Mouse (Mus musculus) G1E (cell line): ENCODE data around the gene Grb2. TPM values are rescaled to one million over a fixed set of nuclear protein-coding genes. Genes with fewer than 3 reads are reported as not detected.
A peak's percentile ranks its signal among the peaks of the same experiment; 100 is the strongest.
"Not testable (repeated sequence)": the region's sequence is repeated elsewhere in the genome, so short reads cannot be mapped to it uniquely, and the experiment has no call there.

Source experiments
- ATAC-seq: 2 replicates; pipeline ENCODE4 v1.8.0; 2016; ENCODE audit warnings: mild to moderate bottlenecking; ENCODE audit not compliant: insufficient number of reproducible peaks, poor library complexity, low FRiP score, severe bottlenecking; ENCODE audit errors: extremely low read depth
- DNase-seq: peaks from one replicate; pipeline ENCODE4 v3.0.0; 2012; ENCODE audit warnings: low spot score
- H3K27me3 ChIP-seq: 2 replicates; pipeline ENCODE4 v1.6.1; 2012; ENCODE audit warnings: mild to moderate bottlenecking, low read length, inconsistent platforms; ENCODE audit not compliant: insufficient read depth
- H3K36me3 ChIP-seq: replicated peaks from 2 replicates; pipeline ENCODE3; 2012; ENCODE audit warnings: mild to moderate bottlenecking, inconsistent platforms
- H3K4me1 ChIP-seq: 2 replicates; pipeline ENCODE4 v1.6.1; 2012; ENCODE audit warnings: low read depth, low read length, inconsistent platforms, mixed read lengths; ENCODE audit not compliant: insufficient read depth
- H3K4me3 ChIP-seq: 2 replicates; pipeline ENCODE4 v1.5.1; 2012; ENCODE audit warnings: low read depth, mild to moderate bottlenecking, inconsistent platforms, low read length, moderate library complexity, mixed read lengths
- H3K9me3 ChIP-seq: replicated peaks from 2 replicates; pipeline ENCODE4 v1.6.1; 2012; ENCODE audit warnings: inconsistent platforms
- CTCF ChIP-seq: IDR thresholded peaks from 2 replicates; pipeline ENCODE4 v1.5.1; 2012; ENCODE audit warnings: low read depth, low read length, inconsistent platforms, mixed read lengths
- GATA1 ChIP-seq: IDR thresholded peaks from 2 replicates; pipeline ENCODE4 v1.6.1; 2012; ENCODE audit warnings: borderline replicate concordance, low read length, inconsistent platforms, mixed read lengths
- GATA2 ChIP-seq: IDR thresholded peaks from 2 replicates; pipeline ENCODE4 v1.6.1; 2012; ENCODE audit warnings: low read depth, low read length, inconsistent platforms, borderline replicate concordance
- POLR2AphosphoS5 ChIP-seq: IDR thresholded peaks from 2 replicates; pipeline ENCODE4 v1.6.1; 2012; ENCODE audit warnings: low read depth, low read length, inconsistent platforms; ENCODE audit not compliant: insufficient replicate concordance
- TAL1 ChIP-seq: conservative IDR thresholded peaks from 2 replicates; pipeline ENCODE4 v1.6.1; 2012; ENCODE audit warnings: low read depth, low read length, inconsistent platforms, mixed read lengths
- polyA plus RNA-seq: library from polyadenylated mRNA; stranded (reverse); fragments of >175 nt; gene quantifications from 2 replicates; pipeline ENCODE4 v1.2.3, GENCODE M21; 2012
- total RNA-seq, 2 experiments: library from RNA; stranded (forward) in 1 of 2; stranded (reverse) in 1 of 2; fragments of 200-1000 nt in 1 of 2; fragments of >200 nt in 1 of 2; fragmentation: Nextera tagmentation in 1 of 2; gene quantifications; 2 replicates each; pipeline ENCODE4 v1.2.3; 2014 to 2017

Grb2 gene
- total and polyA plus RNA-seq, 3 experiments, result 119 to 224 (median 209) TPM

DNA sequence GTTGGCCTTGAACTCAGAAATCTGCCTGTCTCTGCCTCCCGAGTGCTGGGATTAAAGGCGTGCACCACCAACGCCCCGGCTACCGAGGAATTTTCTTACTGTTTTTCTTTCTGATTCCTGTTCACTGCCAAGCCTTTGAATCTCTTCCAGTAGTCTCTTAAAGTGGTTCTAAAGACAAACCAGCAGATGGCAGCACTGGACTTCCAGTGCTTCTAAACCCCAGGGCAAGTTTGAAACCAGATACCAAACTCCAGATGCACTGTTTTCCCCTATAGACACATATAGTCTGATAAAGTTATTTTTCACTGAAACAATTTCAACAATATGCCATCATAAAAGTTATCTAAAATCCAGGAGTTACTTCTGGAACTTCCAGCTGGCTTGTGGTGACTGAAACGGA, 60.9 kb downstream of the Grb2 start:
- Histone ChIP-seq H3K9me3 (no peaks in the 10 kb centered on the region), H3K4me3 (no peak overlapping the region), H3K27me3 (no peaks in the 10 kb centered on the region), H3K36me3 (peaks cover 94% of the 10 kb centered on the region), H3K4me1 (peaks cover 35% of the 10 kb centered on the region)
- no peak for DNase-seq
- no peak for ATAC-seq
- TF ChIP-seq TAL1 (no peak), CTCF (no peak), GATA2 (no peak), POLR2AphosphoS5 (no peak), GATA1 (no peak)

DNA sequence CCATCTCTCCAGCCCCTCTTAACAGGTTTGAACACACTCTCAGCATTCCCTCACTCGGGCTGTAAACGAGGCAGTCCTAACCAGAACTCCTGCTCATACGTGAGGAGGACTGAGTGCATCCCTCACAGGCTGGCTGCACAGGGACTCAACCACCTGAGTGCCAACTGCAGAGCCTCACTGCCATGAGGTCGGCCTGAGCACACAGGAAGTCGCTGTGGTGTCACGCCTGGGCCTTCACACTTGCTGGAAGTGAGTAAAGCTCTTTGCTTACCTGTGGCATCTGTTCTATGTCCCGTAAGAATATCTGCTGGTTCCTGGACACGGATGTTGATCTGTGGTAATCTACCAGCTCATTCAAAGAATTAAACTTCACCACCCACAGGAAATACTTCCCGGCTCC, 62.0 kb downstream of the Grb2 start:
- Histone ChIP-seq H3K27me3 (no peaks in the 10 kb centered on the region), H3K9me3 (no peaks in the 10 kb centered on the region), H3K4me3 (no peak overlapping the region), H3K36me3 (peaks cover 94% of the 10 kb centered on the region), H3K4me1 (peaks cover 44% of the 10 kb centered on the region)
- no peak for ATAC-seq
- TF ChIP-seq GATA2 (no peak), CTCF (no peak), TAL1 (no peak), POLR2AphosphoS5 (no peak), GATA1 (no peak)
- no peak for DNase-seq

DNA sequence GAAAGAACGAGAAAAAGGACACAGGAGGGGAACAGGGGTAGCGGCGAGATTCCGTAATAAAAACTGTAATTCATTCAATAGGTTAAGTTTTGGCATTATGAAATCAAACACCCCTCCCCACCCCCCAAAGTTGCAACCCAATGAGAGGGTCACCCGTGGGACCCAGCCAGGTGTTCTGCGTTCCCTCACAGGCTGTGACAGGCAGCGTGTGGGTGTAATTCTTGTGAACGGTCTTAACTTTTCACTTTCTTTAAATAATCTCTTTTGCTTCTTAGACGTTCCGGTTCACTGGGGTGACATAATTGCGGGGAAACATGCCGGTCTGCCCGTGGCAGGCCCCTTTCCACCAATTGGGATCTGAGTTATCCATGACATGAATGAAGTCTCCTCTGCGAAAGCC, 62.9 kb downstream of the Grb2 start:
- H3K9me3 ChIP-seq, H3K4me3 ChIP-seq, H3K27me3 ChIP-seq, ATAC-seq, DNase-seq: not testable (repeated sequence)
- Histone ChIP-seq H3K36me3 (peaks cover 88% of the 10 kb centered on the region), H3K4me1 (peaks cover 54% of the 10 kb centered on the region)

DNA sequence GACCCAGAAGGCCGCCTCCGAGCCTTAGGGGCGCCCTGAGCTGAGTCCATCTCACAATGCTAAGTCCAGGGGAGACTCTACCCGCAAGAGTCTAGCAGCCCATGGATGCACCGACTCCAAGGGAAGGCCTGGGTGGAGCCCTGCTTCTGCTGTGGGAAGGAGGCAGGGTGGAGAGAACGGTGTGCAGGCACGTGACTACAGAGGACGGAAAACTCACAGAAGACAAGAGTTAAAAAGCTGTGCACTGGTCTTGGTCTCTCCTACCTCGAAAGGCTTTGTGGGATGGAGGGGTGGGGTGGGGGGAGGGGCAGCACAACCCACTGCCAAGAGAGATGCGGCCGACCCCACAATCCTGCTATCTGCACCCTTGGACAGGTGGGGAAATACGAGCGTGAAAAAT, 64.1 kb downstream of the Grb2 start:
- H3K4me3 ChIP-seq, result no peak overlapping the region
- H3K4me1 ChIP-seq, result peaks cover 60% of the 10 kb centered on the region
- H3K36me3 ChIP-seq, result peaks cover 84% of the 10 kb centered on the region
- H3K9me3 ChIP-seq, result no peaks in the 10 kb centered on the region
- DNase-seq, result no peak
- no peaks in the 10 kb centered on the region for H3K27me3 ChIP-seq
- ATAC-seq, result no peak
- TF ChIP-seq POLR2AphosphoS5 (no peak), GATA2 (no peak), CTCF (no peak), GATA1 (no peak), TAL1 (no peak)

DNA sequence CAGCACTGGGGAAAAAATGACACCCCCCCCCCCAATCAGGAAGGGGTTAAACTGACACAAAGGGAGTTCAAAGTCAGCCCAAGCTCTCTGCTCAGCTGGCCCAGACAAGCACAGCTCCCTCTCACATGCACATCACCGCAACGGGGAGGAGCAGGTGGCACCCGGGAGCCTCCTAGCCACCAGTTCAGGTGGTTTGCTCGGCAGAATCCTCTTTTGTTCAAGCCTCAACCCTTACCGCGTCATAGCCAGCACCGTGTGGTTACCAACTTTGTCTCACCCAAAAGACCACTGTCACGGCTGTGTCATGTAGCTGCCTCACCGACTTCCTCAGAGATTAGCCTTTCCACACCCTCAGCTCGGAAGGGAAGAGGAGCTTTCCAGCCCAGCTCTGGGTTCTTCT, 65.1 kb downstream of the Grb2 start:
- peaks cover 67% of the 10 kb centered on the region for H3K4me1 ChIP-seq
- TF ChIP-seq CTCF (no peak), POLR2AphosphoS5 (no peak), GATA1 (no peak), TAL1 (no peak), GATA2 (no peak)
- DNase-seq, result no peak
- no peak for ATAC-seq
- peaks cover 73% of the 10 kb centered on the region for H3K36me3 ChIP-seq
- H3K9me3 ChIP-seq, result no peaks in the 10 kb centered on the region
- H3K27me3 ChIP-seq, result no peaks in the 10 kb centered on the region
- H3K4me3 ChIP-seq, result no peak overlapping the region

DNA sequence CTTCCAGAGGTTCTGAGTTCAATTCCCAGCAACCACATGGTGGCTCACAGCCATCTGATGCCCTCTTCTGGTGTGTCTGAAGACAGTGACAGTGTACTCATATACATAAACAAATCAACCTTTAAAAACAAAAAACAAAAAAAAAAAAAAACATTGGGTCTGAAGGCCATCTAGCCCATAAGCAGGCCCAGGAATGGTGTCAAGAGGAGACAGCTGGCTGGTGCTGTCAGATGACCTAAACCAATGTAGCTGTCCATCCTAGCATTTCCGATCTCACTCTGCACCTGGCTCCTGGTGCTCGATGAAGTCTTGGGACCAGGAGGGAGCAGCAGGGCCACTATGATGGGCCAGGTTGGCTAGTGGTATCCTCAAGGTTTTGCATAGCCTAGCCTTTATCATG, 65.7 kb downstream of the Grb2 start:
- Histone ChIP-seq H3K4me1 (peaks cover 63% of the 10 kb centered on the region), H3K27me3 (no peaks in the 10 kb centered on the region), H3K36me3 (peaks cover 68% of the 10 kb centered on the region), H3K9me3 (no peaks in the 10 kb centered on the region), H3K4me3 (no peak overlapping the region)
- TF ChIP-seq GATA2 (no peak), TAL1 (no peak), CTCF (no peak), POLR2AphosphoS5 (no peak), GATA1 (no peak)
- DNase-seq, result no peak
- ATAC-seq, result no peak

DNA sequence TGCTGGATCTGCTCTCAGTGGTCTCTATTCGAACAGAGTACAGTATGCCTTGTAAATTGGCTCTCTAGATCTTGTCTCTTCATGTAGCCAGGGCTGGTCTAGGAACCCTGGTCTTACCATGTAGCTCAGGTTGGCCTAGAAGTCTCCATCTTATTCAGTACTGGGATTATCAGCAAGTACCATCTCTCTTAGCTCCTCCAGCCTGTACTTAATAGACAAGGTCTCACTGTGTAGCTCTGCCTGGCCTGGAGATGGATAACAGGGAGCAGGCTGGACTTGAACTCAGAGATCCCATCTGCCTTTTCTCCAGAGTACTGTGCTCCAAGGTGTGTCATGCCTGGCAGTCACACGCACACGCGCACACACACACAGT, 66.7 kb downstream of the Grb2 start:
- H3K9me3 ChIP-seq, result no peaks in the 10 kb centered on the region
- DNase-seq (no peak), ATAC-seq (no peak)
- peaks cover 57% of the 10 kb centered on the region for H3K36me3 ChIP-seq
- peaks cover 57% of the 10 kb centered on the region for H3K4me1 ChIP-seq
- H3K4me3 ChIP-seq, result peak overlapping the region; percentile 59; the same call in 1 of the 2 replicates
- TF ChIP-seq GATA2 (no peak), POLR2AphosphoS5 (no peak), GATA1 (no peak), TAL1 (no peak), CTCF (no peak)
- no peaks in the 10 kb centered on the region for H3K27me3 ChIP-seq
